Comparison of ENCODE assay signal across 8 mouse cellular contexts in genomic region chr6:97311599-97312544, GRCm38 (mm10). TPM values are rescaled to one million over a fixed set of nuclear protein-coding genes. Genes with fewer than 3 reads are reported as not detected.
DNase-seq lines count a peak whose midpoint lies in the region; ATAC-seq and TF ChIP-seq lines count a peak whose summit lies in the region.

No protein-coding gene starts in this region.

- peaks cover 19% of the 10 kb centered on the region for H3K27me3 ChIP-seq in erythroblast, embryonic 14.5 days (ENCODE audit: control insufficient read depth)
- no peaks in the 10 kb centered on the region for H3K27me3 ChIP-seq in lung, embryonic 15.5 days

- no peak for TF ChIP-seq POLR2A in olfactory bulb, adult 2 months (IDR thresholded peaks at IDR 0.05; ENCODE audit: insufficient read depth, low read depth, low read length)

- H3K27ac ChIP-seq in lung, embryonic 15.5 days = peak overlapping the region; percentile 90
- no peak overlapping the region for H3K27ac ChIP-seq in olfactory bulb, adult 2 months (ENCODE audit: insufficient read depth, low read depth, low read length)

- peak; percentile 84 for DNase-seq in embryo, embryonic 10.5 days (ENCODE audit: low spot score)
- peak; percentile 60 for DNase-seq in heart, adult 8-10 months (ENCODE audit: low spot score)
- DNase-seq in kidney, adult 18-20 months = peak; percentile 70
- no peak for DNase-seq in left cerebral cortex, postnatal 36 days (ENCODE audit: low spot score in 2 of 2)

- H3K4me3 ChIP-seq in erythroblast, embryonic 14.5 days (replicated peaks) = peak overlapping the region; percentile 45
- H3K4me3 ChIP-seq in lung, embryonic 15.5 days = peak overlapping the region; percentile 44
- peak overlapping the region; percentile 22 for H3K4me3 ChIP-seq in olfactory bulb, adult 2 months (ENCODE audit: insufficient read depth, low read depth, low read length)

- 0 out of 2 replicates have a peak, but pooled peaks have one; percentile 15 for TF ChIP-seq CTCF in olfactory bulb, adult 2 months (IDR thresholded peaks at IDR 0.05; ENCODE audit: insufficient read depth, low read depth, low read length)

- ATAC-seq in erythroblast, adult 5-6 weeks (replicated peaks; ENCODE audit: low FRiP score, poor library complexity, severe bottlenecking) = no peak
- ATAC-seq in lung, embryonic 15.5 days (ENCODE audit: borderline replicate concordance, extremely low read depth, low FRiP score, low TSS enrichment) = peak; percentile 83; the same call in 1 of the 2 replicates

- intact Hi-C loops in left cerebral cortex, postnatal 36 days (cut with DNase I) = no loop called here

- WGBS in lung, embryonic 15.5 days = 2% methylated on average over 33 of the region's 33 CpGs
- 20% methylated on average over 33 of the region's 33 CpGs for WGBS in olfactory bulb, adult 2 months

- H3K9ac ChIP-seq in lung, embryonic 15.5 days = peak overlapping the region; percentile 34

- no peaks in the 10 kb centered on the region for H3K9me3 ChIP-seq in erythroblast, embryonic 14.5 days (ENCODE audit: control insufficient read depth, low read length)
- H3K9me3 ChIP-seq in lung, embryonic 15.5 days = no peaks in the 10 kb centered on the region

- no peaks in the 10 kb centered on the region; the same call in 1 of the 2 replicates for H3K36me3 ChIP-seq in erythroblast, embryonic 14.5 days (ENCODE audit: control insufficient read depth)
- H3K36me3 ChIP-seq in lung, embryonic 15.5 days = no peaks in the 10 kb centered on the region; the same call in 1 of the 2 replicates

- H3K4me2 ChIP-seq in lung, embryonic 15.5 days = peak overlapping the region; percentile 78

- peaks cover 12% of the 10 kb centered on the region for H3K4me1 ChIP-seq in erythroblast, embryonic 14.5 days (ENCODE audit: control insufficient read depth)
- peaks cover 33% of the 10 kb centered on the region for H3K4me1 ChIP-seq in lung, embryonic 15.5 days
- peaks cover 9% of the 10 kb centered on the region; the same call in 1 of the 2 replicates for H3K4me1 ChIP-seq in olfactory bulb, adult 2 months (ENCODE audit: control insufficient read depth, insufficient read depth, low read length)

RNA-seq across cellular contexts. Expression of gene Lmod3, which starts 59.3 kb away (rescaled TPM):
- not detected in 2 replicates for polyA plus RNA-seq in erythroblast, embryonic 14.5 days (2012)
- total RNA-seq in erythroblast, adult 5-6 weeks (2015; ENCODE audit: low replicate concordance) = not detected in 2 replicates
- not detected in 2 replicates for total RNA-seq in erythroblast, adult 5-6 weeks (2017; ENCODE audit: low replicate concordance)
- 10 to 100 TPM; 66.2 to 86.5 (median 72.0) TPM for total RNA-seq in heart, adult 8-10 months (2022)
- 0.30 and 0.42 TPM in 2 replicates for polyA plus RNA-seq in lung, embryonic 15.5 days (2015; fragmentation: Nextera tagmentation; extraction: Ambion mirVana)
- polyA plus RNA-seq in olfactory bulb, adult 2 months (2012; ENCODE audit: insufficient read depth, insufficient read length, low replicate concordance, missing spikeins) = not detected in 2 replicates
- under 1 TPM in 1 of 2 experiments, not detected in 1; 0.17 TPM for total RNA-seq in left cerebral cortex, postnatal 36 days (2021)

Comparison
In these comparisons a context has a peak if more than half of its experiments do, and no peak if none do; other contexts are left out.
1. DNase-seq: peak in embryo, embryonic 10.5 days (single experiment), heart, adult 8-10 months (single experiment) and kidney, adult 18-20 months (single experiment); none in left cerebral cortex, postnatal 36 days (0 of 2).
2. RNA of gene Lmod3, which starts 59.3 kb away (total RNA-seq): 66.2 to 86.5 TPM in heart, adult 8-10 months; 0.17 TPM in left cerebral cortex, postnatal 36 days and not detected in erythroblast, adult 5-6 weeks; every median in the first group is over 10 times any median in the second.
3. Peak in every context shown above with its lines, with median percentiles within 50 percentile points of each other: H3K4me3 ChIP-seq.